Comparison of ENCODE assay signal across 24 mouse cellular contexts in genomic region chr17:85574023-85574422, GRCm38 (mm10). TPM values are rescaled to one million over a fixed set of nuclear protein-coding genes. Genes with fewer than 3 reads are reported as not detected.
DNase-seq lines count a peak whose midpoint lies in the region; ATAC-seq lines count a peak whose summit lies in the region.
"Had no signal": no experiment of that assay in that cellular context is flagged by ENCODE, and none has a peak within 500 bp of the region (broad histone marks: within the 10 kb centered on the region; RNA-seq: fewer than 3 reads in every experiment).

No protein-coding gene starts in this region.

- intact Hi-C loops in heart, postnatal 10 days (cut with DNase I), result no loop called here

- DNase-seq in A20 (ENCODE audit: low read depth, low spot score), result peak; percentile 16
- DNase-seq in c-Kit-positive CD71-negative TER-119-negative erythroid progenitor cells, embryonic 14.5 days (ENCODE audit: low read depth), result peak; percentile 9
- DNase-seq in layer of hippocampus, postnatal 36 days, result no peak
- DNase-seq in thymus, postnatal 14 days, result no peak
- no peak for DNase-seq in heart, postnatal 10 days
- DNase-seq: adrenal gland, adult 8-10 months; adrenal gland, postnatal 25 days; B cell, adult 2 months; cerebellum, adult 11 months; cerebellum, adult 2 months; cerebellum, adult 9-11 months; cerebellum, postnatal 25 days; embryo, embryonic 11 days; gastrocnemius, postnatal 25 days; heart, adult 11 months; heart, postnatal 14 days; kidney, adult 11 months had no signal

- peak; percentile 51; a peak in 2 of 4 replicates for ATAC-seq in hematopoietic stem cell, adult 5-6 weeks (replicated peaks in 1 of 2; ENCODE audit: insufficient read depth in 1 of 2, low FRiP score in 2 of 2, low TSS enrichment in 1 of 2, low read depth in 1 of 2, poor library complexity in 2 of 2, severe bottlenecking in 2 of 2)
- ATAC-seq: activated CD4-positive, CD25-positive, alpha-beta regulatory T cell, adult 4 months; forebrain, embryonic 15.5 days; hindbrain, embryonic 16.5 days; intestine, embryonic 15.5 days had no signal

RNA-seq across cellular contexts. Expression of gene Six3, which starts 39.4 kb away (rescaled TPM):
- not detected in 2 replicates for total RNA-seq in hematopoietic stem cell, adult 5-6 weeks (2017)
- under 1 TPM; 0.12 to 0.25 TPM for total RNA-seq in layer of hippocampus, postnatal 36 days (2021)
- total RNA-seq in heart, postnatal 10 days (2021), result not detected
- total RNA-seq: adrenal gland, adult 8-10 months; adrenal gland, postnatal 25 days; gastrocnemius, adult 8-10 months; gastrocnemius, postnatal 25 days; heart, adult 8-10 months; heart, postnatal 14 days had no signal

Comparison
In these comparisons a context has a peak if more than half of its experiments do, and no peak if none do; other contexts are left out.
1. DNase-seq: peak in A20 (single experiment) and c-Kit-positive CD71-negative TER-119-negative erythroid progenitor cells, embryonic 14.5 days (single experiment); none in layer of hippocampus, postnatal 36 days (0 of 2), thymus, postnatal 14 days (single experiment) and heart, postnatal 10 days (0 of 2).